Mouse (Mus musculus) B cell, adult 2 months (primary cell): ENCODE results near the gene Atp2b1.

Experiments used
- DNase-seq, 2 experiments: peaks; one replicate each; pipeline ENCODE4 v3.0.0; 2022

Gene Atp2b1

DNA sequence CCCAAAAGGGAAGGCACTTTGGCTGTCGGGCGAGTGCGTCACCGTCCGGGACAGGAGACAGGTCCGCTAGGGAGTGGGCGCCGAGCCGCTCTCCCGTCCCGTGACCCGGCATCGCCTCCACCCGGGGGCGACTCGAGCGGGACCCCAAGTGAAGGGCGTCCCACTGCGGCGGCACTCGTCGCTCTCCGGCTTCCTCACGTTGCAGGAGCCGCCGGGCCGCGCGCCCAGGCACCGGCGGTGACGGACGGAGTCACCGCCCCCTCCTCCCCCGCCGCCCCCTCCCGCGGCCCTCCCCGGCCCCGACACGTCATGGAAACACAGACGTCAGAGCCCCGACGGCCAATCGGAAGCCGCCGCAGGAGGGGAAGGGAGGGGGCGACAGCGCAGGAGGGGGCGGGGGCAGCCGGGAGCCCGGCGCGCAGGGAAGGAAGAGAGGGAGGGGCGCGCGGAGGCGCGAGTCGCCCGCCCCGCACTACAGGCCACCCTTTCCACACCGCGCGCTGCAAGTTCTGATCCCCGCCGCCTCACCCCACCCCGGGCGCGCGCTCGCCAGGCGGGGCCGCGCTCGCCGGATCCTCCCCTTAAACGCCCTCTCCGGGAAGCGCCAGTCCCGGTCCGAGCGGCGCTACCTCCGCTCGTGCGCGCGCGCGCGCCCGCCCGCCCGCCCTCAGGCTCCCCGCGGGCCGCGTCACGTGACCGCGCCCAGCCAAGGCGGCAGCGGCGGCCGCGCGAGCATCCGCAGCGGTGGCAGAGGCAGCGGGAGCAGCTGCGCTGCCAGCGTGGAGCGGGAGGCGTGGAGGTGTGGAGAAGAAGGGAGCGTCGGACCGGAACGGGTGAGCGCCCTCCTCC, at the start of gene Atp2b1:
Atp2b1 (plus strand) TSS at position 446 of the 849 bp plus-strand sequence.
- DNase-seq = peak; percentile 94 to 95

DNA sequence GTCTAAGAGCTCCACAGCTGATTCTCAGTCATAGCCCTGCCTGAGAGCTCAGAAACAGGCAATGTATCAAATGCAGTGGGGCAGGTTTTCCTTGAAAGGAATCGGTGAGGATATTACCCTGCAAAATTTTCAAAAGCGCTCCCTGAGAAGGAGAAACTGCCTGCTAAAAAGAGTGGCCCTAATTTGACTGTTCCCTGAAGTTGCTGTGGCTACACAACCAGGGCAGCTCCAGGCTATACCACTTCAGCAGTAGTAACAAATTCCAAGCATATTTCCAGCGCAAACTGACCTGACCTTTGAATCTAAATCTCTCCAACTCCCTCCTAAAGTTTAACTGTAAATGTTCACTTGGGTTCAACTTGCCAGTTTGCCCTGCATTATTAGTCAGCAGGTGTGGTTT, 49.4 kb upstream of the Atp2b1 start:
- DNase-seq = no peak

DNA sequence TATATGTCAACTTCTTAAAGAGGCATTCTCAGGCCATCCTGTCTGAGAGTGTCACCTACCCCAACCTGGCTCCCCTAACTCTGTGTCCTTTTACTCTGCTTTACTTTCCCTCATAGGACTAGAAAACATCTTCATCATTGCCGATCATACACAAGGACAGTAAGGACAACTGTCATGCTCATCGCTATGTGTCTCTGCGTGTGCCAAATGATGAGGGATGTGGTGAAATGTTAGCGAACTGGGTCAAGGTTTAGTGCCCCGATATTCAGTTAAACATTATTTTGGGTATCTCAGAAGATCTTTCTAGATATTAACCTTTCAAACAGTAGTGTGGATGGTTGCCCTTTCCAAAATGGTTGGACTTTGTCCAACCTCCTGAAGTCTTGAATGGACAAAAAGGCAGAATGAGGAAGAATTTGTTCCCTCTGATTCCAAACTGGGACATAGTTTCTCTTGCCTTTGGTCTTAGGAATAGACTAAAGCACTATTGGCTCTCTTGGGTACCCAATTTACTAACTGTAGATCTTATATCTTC, 47.3 kb upstream of the Atp2b1 start:
- DNase-seq = no peak

DNA sequence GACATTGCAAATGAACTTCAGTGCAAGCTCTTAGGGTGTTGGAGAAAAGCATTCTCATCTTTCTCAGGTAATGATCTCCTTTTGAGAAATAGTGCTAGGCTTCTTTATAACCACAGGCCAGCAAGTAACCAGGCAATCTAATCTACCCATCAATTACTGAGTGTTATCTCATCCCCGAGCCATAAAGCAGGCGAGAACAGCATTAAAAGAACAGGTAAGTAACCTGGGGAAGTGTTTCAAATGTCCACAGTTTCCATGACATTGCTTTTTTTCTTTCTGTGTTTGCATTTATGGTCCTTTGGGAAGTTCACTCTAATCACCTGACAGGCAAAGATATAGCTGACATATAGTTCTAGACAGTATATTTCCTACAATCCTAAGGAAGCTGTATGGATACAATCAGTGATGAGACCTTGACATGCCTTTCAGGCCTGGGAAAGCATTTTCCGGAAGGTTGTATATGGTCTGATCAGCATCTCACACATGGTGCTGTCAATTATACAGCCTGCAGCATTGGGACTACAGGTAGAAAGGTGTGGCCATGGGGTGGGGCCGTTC, 45.8 kb upstream of the Atp2b1 start:
- no peak for DNase-seq

DNA sequence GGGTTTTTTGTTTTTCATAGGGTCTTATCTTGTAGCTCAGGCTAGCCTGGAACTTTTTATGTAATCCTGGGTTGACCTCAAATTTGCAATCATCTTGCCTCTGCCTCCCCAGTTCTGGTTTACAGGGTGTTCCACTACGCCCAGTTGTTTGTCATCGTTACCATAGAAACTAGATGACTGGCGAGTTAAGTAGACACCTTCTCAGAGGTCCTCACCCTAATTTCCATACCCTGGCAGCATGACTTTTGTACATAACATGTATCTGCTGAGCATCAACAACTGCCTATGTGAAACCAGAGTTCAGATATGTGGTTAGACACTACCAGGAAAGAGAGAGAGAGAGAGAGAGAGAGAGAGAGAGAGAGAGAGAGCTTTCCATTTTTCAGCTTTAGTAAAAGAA, 36.4 kb upstream of the Atp2b1 start:
- peak; percentile 79 to 85 for DNase-seq

DNA sequence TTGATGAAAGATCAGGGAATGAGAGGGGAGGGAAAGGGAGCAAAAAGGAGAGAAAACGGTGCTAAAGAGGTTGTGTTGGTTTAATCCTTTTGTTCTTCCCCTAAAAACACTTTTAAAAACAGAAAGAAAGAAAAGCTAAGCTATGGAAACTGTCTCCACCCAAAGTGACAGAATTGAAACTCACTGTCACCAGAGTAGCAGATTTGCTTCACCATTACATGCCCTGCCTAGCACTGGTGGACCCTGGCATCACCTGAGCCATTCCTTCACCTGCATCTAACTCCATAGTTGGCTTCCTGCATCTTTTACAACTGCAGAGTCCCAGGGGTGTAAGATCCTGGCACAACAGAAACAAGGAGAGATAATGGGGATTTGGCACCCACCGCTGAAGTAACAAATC, 35.6 kb upstream of the Atp2b1 start:
- peak; percentile 10 to 22 for DNase-seq

DNA sequence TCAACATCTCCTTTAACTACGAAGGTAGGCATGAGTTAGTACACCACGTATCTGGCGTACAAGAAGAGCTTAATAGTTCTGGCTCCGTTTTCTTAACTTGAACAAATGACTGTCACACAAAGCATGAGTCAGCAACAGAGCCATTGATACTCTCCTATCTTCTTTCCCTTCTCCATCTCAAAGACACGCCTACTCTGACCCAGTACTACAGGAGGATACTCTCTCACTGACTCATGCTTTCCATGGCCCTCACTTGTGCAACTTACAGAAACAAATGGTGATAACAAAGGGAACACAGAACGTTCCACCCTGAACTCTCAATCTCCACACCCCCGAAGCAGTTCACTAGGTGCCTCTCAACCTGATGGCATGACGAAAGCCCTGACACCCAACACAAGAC, 34.1 kb upstream of the Atp2b1 start:
- peak; percentile 24 to 41 for DNase-seq

DNA sequence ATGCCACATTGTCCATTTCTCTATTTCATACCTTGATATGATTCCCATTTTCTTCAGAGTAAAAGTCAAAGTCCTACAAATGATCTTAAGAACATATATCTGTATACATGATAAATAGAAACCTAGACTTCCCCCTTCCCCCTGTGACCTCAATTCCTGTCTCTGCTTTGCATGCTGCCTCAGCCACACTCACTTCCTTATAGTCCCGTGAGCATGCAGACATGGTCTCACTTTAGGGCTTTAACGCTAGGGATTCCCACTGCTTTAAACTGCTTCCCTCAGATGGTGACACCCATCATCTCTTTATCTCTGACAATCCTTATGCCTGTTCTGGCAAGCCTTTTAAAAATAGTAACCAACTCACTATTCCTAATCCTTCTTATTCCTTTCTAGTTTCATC, 33.5 kb upstream of the Atp2b1 start:
- DNase-seq = peak; percentile 69 to 76

DNA sequence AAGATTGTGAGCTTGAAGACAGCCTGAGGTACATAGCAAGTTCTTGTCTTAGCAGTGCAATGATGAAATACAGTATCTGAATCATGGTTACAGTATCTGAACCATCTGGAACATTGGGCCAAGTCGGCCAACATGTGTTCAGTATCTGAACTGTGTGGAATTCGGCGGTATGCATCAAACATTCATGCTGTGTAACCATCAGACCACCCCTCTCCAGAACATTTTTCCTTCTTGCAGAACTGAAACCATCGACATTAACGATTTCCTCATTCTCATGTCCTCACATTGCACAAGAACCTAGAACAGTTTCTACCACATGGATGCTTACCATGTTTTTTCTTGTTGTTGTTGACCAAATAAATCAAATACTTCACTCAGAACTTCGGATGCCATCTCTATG, 32.7 kb upstream of the Atp2b1 start:
- DNase-seq = peak; percentile 6 to 10

DNA sequence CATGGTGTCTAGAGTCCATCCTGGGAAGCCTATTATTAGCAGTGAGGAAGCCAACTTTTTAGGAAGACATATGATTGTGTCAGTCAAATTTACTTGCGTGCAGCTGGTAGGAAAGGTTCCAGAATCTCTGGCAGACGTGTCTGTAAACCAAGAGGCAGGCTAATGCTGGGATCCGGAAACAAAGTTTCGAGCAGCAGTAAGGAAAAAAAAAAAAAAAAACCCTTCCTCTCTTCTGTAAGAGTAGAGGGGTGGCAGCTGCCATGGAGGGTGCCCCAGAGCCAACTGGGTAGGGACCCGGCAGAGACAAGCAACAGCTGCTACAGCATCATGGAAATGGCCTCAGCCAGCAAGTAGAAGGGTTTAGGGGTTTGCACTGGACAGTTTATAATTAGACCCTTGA, 31.6 kb upstream of the Atp2b1 start:
- no peak for DNase-seq

DNA sequence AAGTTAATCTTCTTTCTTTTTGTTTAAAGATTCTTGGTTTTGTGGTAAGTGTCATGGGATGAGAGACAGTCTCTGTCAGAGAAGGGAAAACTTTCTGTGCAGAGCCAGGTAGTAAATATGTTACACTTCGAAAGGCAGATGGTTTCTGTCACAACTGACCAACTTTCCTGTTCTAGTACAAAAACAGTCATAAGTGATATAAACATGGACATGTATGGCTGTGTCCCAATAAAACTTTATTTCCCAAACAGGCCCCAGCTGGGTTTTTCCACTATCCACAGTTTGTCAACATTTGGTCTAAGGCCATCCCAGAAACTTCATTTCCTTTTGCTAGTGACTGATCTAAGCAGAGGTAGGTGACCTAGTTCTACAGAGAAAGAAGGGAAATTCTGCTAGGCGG, 29.8 kb upstream of the Atp2b1 start:
- no peak for DNase-seq

DNA sequence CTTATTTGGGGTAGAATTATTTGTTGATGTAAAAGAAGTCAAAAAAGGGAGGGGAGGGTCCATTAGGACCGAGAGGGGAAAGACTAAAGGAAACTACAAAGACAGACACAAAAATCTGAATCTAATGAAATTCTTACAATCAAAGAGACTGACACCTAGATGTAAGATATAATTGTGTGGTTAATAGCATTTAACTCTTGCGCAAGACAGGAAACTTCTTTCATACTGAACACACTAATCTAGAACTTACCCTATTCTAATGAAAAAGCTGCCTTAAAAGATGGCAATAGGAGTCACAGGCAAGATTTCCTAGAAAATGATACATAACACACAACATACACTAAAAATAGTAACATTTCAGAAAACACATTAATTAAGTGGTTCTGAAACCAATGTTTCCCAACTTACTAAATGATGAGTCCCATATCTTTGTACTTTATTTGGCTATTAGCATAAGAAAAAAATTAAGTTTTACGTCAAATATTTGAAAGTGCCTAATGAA, 27.4 kb upstream of the Atp2b1 start:
- DNase-seq = no peak

DNA sequence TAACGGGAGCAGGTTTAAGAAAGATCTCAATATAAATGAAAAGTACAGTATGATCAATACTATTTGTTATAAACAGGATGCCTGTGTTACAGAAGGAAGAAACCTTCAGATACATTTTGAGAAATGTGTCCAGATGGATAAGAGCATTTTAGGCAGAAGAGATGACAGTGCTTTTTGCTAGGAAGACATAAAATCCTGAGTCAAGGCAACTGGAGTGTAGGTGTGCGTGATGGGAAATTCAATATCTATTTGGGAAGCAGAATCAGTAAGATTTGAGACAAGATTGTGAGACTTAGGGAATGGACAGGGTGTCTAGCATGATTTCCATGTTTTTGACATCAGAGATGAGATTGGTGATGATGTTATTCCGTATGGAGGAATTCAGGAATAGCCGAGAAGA, 22.8 kb upstream of the Atp2b1 start:
- DNase-seq = no peak

DNA sequence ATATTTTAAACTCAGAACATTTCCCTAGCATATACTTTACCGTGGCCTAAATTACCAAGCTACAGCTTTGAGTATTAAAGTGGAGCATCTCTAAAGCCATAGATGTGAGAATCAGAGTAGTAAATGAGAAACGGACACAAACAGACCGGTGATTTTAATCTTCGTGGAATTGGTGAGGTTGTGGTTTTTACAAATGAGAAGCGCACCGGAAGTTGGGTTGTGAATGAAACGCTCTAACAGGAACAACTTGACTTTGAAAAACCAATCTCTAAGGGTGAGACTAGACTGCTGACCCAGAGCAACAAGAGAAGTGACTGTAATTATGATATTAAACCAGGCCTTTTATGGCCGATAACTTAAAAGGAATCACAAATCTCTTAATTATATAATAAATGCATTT, 16.7 kb upstream of the Atp2b1 start:
- DNase-seq = no peak

DNA sequence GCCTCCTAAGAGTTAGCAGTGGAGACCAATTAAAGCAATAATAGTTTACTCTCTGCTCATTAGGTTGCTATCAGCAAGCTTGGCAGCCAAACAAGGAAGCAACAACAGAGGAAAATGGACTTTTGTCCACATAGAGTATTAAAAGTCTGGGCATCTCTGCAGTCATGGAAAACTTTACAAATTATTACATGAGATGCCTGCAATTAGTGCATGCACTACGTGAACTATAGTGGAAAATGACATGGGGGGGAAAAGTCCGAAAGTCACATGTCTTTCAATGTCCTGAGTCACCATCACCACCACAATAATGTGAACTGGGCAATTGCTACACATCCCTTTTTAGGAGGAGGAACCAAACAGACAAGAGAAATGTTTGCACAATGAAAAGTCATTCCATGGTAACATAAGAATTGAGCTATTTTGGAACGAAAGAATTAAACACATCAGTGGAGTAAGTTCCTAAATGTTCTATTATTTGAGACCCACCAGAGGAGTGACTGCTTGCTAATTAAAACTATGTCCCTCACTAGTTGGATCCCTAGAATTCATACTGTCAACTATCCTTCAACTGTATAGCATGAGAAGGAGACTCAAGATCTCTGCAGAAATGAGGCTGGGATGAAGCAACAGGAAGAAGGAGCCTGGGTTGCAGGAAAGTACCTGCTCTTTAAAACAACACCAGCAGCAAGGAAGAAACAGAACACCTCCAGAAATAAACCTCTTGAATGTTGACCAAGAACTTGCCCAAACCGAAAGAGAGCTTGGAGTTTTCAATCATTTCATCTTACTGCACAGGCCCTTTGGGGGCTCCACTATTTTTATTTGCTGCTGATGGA, 16.1 kb upstream of the Atp2b1 start:
- DNase-seq = no peak

DNA sequence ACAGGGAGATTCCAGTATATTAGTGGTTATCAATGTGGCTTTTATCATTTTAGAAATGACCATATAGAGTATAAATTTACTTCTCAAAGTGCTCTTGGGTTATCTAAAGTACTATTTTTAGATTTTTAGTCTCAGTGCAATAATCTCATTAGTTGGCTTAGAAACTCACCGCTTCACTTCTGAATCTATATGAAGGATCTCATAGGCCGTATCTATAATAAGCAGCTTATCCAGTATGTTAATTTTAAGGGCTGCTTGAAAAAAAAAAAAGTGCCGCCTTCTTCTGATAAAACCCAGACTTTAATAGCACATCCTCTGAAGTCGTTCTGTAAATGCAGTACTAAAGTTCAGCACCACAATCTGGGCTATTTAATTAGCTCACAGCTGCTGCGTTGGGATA, 12.7 kb upstream of the Atp2b1 start:
- DNase-seq = no peak

DNA sequence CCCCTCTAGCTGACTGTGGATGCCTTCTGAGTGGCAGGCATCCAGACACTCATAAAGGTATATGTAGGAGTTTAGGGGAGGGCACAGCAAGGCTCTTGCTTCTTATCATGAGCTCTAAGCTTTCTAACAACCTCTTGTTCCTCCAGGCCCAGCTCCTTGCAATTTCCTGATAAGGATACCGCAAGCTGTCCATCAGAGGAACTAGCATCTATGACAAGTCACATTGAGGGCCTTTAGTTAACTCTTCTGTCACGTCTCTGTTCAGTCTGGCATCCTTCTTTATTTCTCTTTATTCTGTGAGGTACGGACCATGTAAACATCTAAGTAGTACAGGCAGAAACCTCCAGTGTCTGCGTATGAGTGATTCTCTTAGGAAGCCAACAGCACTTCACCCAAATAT, 8.2 kb upstream of the Atp2b1 start:
- DNase-seq = no peak

DNA sequence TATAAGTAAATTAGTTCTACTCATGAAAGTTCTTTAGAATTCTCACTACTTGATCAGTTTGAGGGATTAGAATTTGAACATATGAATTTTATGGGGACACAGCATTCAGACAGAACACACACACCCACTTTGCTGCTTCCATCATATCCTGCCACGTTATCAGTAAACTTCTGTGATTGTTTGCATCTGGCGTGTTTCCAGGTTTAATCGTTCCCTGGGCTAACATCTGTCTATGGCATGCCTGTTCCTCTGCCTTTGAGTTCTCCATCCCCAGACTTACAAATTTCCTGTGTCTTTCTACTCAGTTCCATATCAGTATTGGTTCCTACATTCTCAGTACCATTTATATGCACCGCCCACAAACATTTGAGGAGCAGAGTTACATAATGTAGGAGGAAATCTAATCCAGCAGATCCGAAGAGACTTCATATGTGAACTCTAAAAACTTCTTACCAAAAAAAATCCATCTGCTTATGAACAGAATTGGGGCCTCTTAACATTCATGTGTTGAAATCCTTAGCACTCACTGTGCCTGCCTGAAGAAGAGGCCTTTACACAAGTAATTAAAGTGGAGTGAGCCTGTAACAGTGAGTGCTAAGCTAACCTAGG, 7.2 kb upstream of the Atp2b1 start:
- DNase-seq = no peak

DNA sequence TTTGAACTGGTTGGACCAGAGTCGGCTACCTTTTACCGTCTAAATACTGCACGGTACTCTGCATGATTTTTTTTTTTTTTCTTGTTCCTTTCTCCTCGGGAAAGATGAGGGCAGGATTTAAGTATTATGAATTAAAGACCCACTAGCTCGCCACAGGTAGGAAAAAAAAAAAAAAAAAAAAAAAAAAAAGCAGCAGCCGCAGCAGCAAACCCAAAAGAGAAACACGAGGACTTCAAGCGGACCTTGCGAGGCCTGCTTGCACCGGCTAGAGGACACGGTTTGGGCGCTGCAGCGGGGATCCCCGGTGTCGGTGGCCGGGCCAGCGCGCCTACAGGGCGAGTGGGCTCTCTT, 621 bp upstream of the Atp2b1 start:
- DNase-seq = no peak

DNA sequence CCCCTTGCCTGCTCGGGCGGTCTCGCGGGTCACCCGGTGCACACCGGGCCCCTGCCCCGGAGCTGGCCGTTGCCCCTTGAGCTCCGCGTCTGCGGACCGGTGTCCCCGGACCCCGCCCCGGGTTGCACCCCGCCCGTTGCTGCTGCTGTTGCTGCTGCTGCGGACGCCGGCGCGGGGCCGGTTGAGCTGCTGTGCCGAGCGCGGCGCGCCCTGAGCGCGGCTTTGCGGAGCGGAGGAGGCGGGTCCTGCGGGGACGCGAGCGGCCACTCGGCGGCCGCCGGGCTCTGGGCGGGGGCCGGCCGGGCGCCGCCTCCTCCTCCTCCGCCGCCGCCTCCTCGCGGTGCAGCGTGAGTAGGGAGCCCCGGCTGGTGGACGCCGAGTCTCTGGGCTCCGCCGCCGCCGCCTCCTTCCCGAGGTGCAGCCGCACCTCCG, 620 bp downstream of the Atp2b1 start:
- peak; percentile 83 to 87 for DNase-seq

DNA sequence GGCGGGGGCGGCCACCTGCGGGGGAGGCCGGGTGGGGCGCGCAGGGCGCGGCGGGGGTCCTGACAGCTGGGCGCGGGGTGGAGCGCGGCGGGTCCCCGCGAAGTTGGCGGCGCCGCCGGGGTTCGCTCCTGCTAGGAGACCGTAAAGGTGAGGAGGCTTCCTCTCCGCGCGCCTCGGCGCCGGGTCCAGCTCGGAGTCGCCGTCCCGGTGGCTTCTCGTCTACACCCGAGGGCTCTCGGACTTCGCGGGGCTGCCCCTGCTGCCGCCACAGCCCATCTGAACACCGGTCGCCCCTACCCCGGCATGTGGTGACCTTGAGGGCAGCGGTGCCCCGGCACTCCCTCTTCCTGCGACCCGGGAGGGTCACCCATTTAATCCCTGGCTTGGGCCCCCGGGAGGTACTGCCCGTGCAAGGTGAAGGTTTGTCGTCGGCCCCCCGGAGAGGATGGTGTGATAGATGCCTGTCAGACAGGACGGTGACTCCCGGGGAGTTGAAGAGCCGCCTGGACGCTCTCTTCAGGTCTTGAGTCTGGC, 1.3 kb downstream of the Atp2b1 start:
- peak; percentile 48 to 63 for DNase-seq

DNA sequence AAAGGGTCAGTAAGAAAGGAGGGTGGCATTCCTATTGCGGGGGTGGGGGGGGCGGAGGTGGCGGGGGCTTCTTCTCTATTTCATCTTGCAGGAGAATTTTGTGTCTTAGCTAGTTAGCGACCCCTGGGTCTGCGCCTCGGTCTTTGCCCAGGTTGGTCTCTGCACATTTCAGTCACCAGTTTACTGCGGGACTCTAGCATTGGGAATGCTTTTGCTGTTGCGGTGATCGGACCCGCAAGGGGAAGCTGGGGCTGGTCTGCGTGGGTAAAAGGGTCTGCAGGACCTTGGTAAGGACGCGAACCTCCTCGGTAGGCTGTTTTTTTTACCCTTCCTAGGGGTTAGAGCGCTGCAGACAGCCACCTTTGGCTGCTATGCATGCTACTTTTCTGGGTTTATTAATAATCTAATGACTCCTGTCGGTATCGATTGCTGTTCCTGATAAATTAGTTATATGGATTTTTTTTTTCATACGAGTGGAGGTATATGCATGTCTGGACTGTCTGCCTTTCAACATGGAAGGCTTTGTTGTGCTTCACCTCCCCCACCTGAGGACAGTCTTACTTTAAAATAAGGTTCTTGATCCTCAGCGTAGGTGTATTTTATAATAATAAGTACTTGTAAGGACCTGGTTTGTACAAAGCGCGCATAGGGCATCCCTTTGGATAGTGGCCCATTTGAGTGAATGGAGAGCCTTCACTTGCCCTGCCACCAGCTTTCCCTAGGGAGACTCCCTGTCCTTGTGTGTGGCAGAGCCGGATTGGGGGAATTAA, 2.0 kb downstream of the Atp2b1 start:
- peak; percentile 22 to 25 for DNase-seq
